Mouse (Mus musculus) kidney, postnatal 4 days (tissue): Measurements from ENCODE around the gene Ahsa1.
"Not testable (repeated sequence)": the region's sequence is repeated elsewhere in the genome, so short reads cannot be mapped to it uniquely, and the experiment has no call there.

Experiments used
- DNase-seq, 2 experiments: peaks; one replicate each; pipeline ENCODE4 v3.0.0; 2021; ENCODE audit warnings: mixed read lengths in 2 of 2

Gene Ahsa1

GRCm38 (mm10) chr12:87266108-87266826 lies at the start of gene Ahsa1, which contains the start of gene Vipas39:
Ahsa1 (plus strand) TSS chr12:87266479.
Vipas39 (minus strand) TSS chr12:87266256.
- DNase-seq: peak; percentile 82 to 92

DNA sequence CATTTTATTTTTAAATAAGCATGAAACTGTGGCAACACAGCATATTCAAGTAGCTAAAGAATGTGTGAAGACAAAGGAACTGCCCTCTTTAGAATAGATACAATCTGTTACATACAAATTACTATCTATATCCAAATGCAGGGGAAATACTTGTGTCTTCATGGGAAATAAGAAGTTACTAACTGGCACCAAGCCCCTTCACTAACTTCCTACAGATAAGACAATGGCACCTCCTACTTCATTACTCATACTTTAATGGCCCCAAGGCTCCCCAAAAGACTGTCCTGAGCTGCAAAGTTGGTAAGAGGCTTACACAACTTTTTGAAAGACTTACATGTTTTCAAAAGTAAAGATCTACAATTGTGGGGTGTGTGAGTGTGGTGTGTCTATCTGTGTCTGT lies 48.7 kb upstream of the Ahsa1 start:
- no peak for DNase-seq

DNA sequence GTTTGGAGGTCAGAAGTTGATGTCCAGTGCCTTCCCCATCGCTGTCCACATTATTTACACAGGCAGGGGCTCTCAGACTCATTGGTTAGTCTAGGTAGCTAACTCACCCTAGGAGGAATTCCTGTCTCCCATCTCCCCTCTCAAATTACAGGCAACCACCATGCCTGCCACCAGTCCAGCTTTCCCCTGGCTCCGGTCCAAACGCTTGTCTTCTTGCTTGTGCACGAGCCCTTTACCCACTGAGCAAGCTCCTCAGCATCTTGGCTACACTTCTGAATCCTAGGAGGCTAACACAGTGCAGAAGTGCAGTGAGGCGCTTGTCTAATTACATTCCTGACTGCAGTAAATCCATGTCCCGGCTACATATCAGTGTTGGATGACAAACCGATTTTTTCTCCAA lies 46.9 kb upstream of the Ahsa1 start:
- peak; percentile 31 to 39 for DNase-seq

- no peak for DNase-seq
These were observed 41.3 kb upstream of the Ahsa1 start for GRCm38 (mm10) chr12:87224950-87225349.

GRCm38 (mm10) chr12:87226801-87227200 lies 39.5 kb upstream of the Ahsa1 start:
- no peak for DNase-seq

- DNase-seq: no peak
These were observed 36.6 kb upstream of the Ahsa1 start for GRCm38 (mm10) chr12:87229633-87230032.

- DNase-seq: no peak
These were observed 35.8 kb upstream of the Ahsa1 start for GRCm38 (mm10) chr12:87230379-87230895.

- no peak for DNase-seq
These were observed 29.3 kb upstream of the Ahsa1 start for GRCm38 (mm10) chr12:87236882-87237483.

DNA sequence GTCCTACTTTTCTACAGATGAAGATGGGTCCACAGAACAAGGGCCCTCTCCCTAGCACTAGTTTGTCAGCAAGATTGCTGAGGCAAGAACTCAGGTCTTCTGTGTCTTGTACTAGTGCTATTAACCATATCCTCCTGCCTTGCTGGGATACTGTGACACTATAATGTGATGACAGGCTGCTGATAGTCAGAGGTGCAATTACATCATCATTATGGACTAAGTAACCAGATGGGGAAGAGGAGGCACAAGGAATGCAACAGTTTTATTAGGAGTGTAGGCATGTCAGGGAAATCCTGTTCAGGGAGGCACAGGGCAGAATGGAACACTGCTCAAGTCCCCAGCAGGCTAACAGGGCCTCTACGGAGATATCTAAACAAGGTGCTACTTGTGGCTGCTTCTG lies 27.6 kb upstream of the Ahsa1 start, which contains the start of gene Noxred1:
TSS of gene Noxred1 (minus strand) at position 101 of the 400 bp plus-strand sequence.
- DNase-seq: no peak

- DNase-seq: no peak
These were observed 16.1 kb upstream of the Ahsa1 start for GRCm38 (mm10) chr12:87250161-87250560.

DNA sequence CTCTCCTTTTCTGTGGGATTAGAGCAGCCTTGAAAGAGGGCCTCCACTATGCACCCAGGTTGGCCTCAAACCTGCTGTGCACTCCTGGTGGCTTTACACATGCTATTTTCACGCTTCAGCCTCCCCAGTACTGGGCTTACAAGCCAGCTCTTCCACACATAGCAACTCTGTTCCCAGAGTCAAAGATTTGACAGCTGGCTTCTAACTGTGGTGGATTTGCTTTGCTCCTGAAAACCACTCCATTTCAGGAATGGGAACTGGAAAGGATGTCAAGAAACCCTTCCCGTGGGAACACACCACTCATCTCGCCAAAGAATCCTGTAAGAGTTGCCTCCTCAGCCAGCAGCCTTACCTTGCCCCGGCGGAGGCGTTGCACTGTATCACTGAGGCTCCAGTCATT lies 12.4 kb upstream of the Ahsa1 start:
- DNase-seq: no peak

GRCm38 (mm10) chr12:87256629-87257028 lies 9.7 kb upstream of the Ahsa1 start:
- DNase-seq: no peak

DNA sequence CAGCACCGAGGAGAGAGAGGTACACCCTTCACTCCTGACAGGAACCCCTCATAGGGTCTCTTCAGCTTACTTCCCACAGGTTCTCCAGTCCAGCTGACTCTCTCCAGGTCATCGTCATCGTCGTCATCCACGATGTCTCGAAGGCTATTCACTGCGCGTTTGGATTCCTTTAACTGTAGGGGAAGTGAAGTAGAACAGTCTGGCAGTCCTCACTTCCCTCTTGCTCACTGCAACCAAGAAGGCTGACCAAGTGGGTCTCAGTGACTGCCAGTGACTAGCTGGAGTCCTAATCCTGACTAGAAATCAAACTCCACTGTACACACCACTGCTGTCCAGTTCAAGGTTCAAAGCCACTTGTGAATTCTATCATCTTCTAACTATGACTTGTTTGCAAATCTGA lies 5.7 kb upstream of the Ahsa1 start:
- DNase-seq: no peak

DNA sequence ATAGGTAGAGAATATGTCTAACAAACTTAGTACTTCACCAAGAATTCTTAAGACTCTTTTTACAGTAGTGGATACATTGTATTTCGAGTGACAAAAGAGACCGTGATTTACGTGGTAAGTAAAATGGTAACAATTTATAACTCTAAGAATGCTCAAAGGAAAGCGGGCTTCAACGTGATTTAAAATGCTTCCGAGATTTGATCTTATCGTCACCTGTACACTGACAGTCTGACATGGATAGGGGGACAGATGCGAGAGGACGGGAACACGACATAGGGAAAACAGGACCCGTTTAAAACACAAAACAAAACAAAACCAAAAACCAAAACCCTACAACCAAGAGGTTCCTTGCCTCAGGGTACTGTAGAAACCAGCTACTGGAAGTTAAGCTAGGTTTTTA lies 835 bp upstream of the Ahsa1 start:
- no peak for DNase-seq

DNA sequence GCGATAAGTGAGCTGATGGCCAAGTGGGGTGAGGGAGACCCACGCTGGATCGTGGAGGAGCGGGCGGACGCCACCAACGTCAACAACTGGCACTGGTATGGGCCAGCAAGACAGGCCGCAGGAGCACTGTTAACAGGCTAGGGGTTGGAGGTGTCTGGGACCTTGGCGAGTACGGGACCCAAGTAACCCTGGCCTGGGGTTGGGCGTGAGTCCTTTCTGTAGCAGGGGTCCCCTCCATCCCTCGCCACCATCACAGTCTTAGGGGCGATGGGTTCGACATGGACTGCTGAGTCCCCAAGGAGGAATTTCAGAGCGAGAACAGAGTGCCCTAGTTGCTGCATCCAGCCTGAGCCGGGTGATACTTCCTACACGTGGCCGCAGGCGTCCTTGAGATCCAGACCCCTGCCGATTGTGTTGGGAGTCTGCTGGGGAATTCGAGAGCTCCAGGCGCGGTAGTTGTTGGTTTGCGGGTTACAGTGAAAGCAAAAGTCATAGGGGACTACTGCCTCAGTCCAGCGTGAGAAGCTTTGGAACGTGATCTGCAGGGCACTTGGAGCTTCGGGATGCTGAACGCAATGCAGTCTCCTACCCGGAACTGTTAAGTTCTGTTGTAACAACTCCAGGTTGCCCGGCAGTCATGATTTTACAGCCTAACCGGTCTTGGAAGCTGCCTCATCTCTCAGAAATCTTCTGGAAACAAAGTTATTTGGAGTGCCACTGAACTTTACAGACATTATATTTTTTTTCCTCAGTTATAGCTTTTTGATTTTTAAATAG lies 736 bp downstream of the Ahsa1 start:
- DNase-seq: peak; percentile 52 to 65

DNA sequence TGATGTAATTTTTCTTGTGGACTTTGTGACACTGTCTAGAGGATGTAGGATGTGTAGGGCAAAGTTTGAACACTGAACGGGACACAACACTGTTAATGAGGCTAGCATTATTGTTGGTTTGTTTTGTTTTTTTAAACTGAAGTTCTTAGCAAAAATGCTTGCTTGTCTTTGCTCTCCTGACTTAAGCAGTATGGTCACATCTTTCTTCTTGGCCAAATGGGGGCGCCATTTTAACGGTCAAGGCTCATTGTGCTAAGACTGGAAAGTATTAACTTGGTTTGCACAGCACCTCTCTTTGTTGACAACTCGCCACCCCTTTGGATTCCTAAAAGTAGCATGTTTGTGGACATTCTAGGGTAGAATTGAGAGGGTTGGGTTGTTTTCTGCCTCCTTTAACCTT lies 1.4 kb downstream of the Ahsa1 start:
- peak; percentile 38 to 61 for DNase-seq

DNA sequence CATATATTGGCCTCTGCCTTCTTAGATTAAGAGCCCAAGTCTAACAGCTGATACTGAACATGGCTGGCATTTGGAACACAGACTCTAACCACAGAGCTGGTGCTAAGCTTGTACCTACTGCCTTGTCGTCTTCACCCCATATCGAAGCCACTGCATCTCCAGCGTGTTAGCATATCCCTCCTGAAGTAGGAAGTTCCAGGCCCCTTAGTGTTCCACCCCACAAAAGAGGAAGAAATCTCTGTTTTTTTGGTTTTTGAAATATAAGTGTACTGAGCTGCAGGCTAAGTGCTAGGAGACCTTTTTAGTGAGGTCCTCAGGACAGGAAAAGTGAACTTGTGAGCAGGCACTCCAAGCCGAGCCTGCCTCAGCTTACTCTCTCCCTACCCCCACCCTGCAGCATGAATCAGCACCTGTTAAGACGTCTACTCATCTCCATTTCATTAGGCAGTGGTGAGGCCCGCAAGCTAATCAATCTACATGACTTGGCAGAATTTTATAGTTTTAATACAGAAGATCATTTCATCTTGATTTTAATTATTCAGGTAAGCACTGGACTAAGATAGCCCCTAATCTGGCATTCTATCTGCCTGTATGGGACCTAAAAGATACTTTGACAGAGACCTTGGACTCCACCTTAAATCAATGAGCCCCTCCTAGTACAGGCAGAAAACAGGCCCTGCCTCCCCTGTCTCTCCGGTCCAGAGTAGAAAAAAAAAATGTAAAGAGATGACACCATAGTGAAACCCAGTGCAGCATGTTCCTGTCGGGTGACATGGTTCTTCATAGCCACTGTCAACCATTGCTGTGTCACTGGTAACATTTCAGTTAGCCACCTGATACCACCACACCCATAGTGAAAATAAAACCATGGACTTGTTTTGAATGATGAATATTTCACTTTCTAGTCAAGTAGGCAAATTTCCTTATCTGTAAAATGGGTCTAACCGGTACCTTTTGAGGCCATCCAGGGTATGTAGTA lies 8.9 kb downstream of the Ahsa1 start:
- no peak for DNase-seq

GRCm38 (mm10) chr12:87277251-87277650 lies 11.0 kb downstream of the Ahsa1 start:
- not testable (repeated sequence) for DNase-seq

DNA sequence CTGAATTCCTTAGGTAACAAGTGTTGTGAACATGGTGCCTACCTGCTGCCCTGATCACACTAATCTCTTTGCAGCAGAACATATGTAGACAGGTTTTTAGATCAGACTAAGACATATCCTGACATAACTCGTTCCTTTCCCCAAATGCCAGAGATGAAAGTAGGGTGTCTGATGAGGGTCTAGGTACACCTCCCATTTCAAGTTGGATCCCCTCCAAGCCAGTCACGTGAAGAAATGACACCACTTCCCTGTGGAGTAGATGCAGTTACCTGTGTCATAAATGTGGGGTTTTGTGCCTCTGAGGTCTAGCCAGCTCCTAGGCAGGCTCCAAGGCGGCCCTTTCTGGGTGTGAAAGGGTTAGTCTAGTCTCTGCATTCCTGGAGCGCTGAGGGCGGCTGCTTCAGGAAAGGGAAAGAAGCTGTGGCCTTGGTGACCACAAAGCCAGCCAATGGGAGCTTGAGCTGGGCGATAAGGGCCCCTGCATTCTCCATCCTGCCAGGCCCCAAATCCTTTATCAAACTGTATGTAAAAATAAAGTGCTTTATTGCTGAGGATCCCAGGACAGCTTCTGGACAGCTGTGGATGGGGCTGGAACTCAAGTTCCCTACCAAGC lies 11.9 kb downstream of the Ahsa1 start:
- peak; percentile 32 to 44 for DNase-seq

DNA sequence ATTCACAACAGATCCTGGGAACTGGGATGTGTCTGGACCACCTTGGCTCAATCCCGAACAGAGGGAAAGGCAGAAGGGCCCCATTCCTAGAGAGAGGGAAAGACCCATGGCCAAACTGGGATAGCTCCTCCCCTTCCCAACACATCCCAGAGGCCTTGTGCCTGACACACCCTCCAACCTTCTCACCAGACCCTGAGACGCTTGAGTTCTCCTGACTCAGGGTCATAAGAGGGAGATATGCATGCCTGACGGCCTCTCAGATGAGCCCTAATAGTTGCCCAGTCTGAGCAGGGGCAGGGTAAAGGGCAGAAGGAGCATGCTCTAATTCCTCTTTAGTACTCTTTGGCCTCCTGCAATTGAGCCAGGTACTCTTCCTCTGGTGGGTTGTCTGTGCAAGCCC lies 13.1 kb downstream of the Ahsa1 start:
- DNase-seq: no peak

DNA sequence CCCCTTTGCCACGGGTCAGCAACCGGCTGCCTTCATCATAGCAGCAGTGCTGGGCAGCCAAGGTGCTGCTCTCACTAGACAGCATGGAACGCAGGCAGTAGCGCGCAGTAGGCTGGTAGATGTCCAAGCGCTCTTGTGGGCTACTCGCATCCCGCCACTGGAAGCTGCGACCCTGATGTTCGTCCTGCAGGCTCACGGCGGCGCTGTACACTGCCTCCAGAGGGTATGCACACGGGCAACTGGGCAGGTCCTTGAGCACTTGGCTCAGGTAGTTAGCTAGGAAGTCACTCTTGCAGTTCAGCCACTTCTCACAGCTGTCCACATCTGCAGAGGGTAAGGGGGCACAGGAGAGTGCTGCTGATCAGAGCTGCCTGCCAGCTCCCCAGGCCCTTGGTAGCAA lies 13.6 kb downstream of the Ahsa1 start:
- peak; percentile 21 to 44 for DNase-seq

- no peak for DNase-seq
These were observed 15.5 kb downstream of the Ahsa1 start for GRCm38 (mm10) chr12:87281766-87282165.
